Mouse (Mus musculus) midbrain, embryonic 10.5 days (tissue): Measurements from ENCODE around the gene Nptxr. TPM values are rescaled to one million over a fixed set of nuclear protein-coding genes. Genes with fewer than 3 reads are reported as not detected.

ENCODE experiments used
- DNase-seq: peaks from one replicate; pipeline ENCODE4 v3.0.0-alpha.2; 2017; ENCODE audit warnings: low spot score
- H3K27ac ChIP-seq: fragments of 300-500 bp; sonication (generic); replicated peaks from 2 replicates; pipeline ENCODE4 v1.5.1; 2016; ENCODE audit warnings: mild to moderate bottlenecking
- H3K27me3 ChIP-seq: fragments of 300-500 bp; sonication (generic); 2 replicates; pipeline ENCODE4 v1.6.1; 2016; ENCODE audit warnings: low read depth, mild to moderate bottlenecking; ENCODE audit not compliant: poor library complexity, severe bottlenecking
- H3K36me3 ChIP-seq: fragments of 300-500 bp; sonication (generic); 2 replicates; pipeline ENCODE4 v1.6.1; 2016; ENCODE audit warnings: mild to moderate bottlenecking, moderate library complexity
- H3K4me1 ChIP-seq: fragments of 300-500 bp; sonication (generic); 2 replicates; pipeline ENCODE4 v1.6.1; 2016
- H3K4me3 ChIP-seq: fragments of 300-500 bp; sonication (generic); 2 replicates; pipeline ENCODE4 v1.5.1; 2016; ENCODE audit warnings: mild to moderate bottlenecking, moderate library complexity
- H3K9me3 ChIP-seq: fragments of 300-500 bp; sonication (generic); replicated peaks from 2 replicates; pipeline ENCODE4 v1.6.1; 2016; ENCODE audit warnings: mild to moderate bottlenecking
- WGBS: fragments of 180-500 bp; shearing (Covaris S2); methylation state at CpG from one replicate; pipeline ENCODE4 v1.1.7; 2016; 5-methylcytosine and 5-hydroxymethylcytosine counted together
- polyA plus RNA-seq: library from polyadenylated mRNA; unstranded; fragments of >200 nt; fragmentation: Nextera tagmentation; extraction: Ambion mirVana; gene quantifications from 2 replicates; pipeline ENCODE4 v1.2.1, GENCODE M21; 2016

Nptxr gene
- polyA plus RNA-seq, 1 experiment from 2014 or later, result 2.2 TPM

GRCm38 (mm10) chr15:79796256-79796655, 8.3 kb downstream of the Nptxr start:
- no peak overlapping the region for H3K27ac ChIP-seq
- H3K9me3 ChIP-seq, result no peaks in the 10 kb centered on the region
- H3K27me3 ChIP-seq, result peaks cover 45% of the 10 kb centered on the region

DNA sequence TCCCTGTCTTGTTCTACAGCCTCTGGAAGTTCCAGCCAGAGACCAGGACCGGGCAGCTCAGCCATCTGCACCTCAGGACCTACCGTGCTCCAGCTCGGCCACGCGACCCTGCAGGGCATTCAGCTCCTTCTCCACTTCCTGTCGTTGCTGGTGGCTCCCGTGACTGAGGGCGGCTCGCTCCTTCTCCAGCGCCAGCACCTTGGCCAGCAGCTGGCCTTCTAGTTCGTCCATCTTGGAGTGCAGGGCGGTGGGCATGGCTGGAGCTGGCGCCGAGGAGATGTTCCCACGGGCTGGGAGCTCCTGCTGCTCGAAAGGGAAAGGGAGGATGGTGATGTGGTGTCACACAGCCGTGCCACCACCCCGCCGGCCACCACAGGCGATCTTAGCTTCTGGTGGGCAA, 10.4 kb downstream of the Nptxr start:
- no peak overlapping the region for H3K27ac ChIP-seq
- DNase-seq, result peak; percentile 28
- 31% methylated on average over 20 of the region's 20 CpGs for WGBS
- H3K27me3 ChIP-seq, result peaks cover 48% of the 10 kb centered on the region
- H3K9me3 ChIP-seq, result no peaks in the 10 kb centered on the region
- H3K4me3 ChIP-seq, result no peak overlapping the region
- H3K4me1 ChIP-seq, result peaks cover 40% of the 10 kb centered on the region
- H3K36me3 ChIP-seq, result no peaks in the 10 kb centered on the region

More at GRCm38 (mm10) chr15:79796256-79796655, 8.3 kb downstream of the Nptxr start:
- no peak for DNase-seq
- WGBS, result 92% methylated on average over 12 of the region's 12 CpGs
- peaks cover 29% of the 10 kb centered on the region for H3K4me1 ChIP-seq
- H3K4me3 ChIP-seq, result no peak overlapping the region
- no peaks in the 10 kb centered on the region for H3K36me3 ChIP-seq

- Histone ChIP-seq H3K27me3 (peaks cover 48% of the 10 kb centered on the region), H3K27ac (no peak overlapping the region), H3K4me1 (peaks cover 49% of the 10 kb centered on the region), H3K36me3 (no peaks in the 10 kb centered on the region), H3K4me3 (no peak overlapping the region), H3K9me3 (no peaks in the 10 kb centered on the region)
- no peak for DNase-seq
- 93% methylated on average over 9 of the region's 9 CpGs for WGBS
Observed at GRCm38 (mm10) chr15:79793076-79793475, 11.5 kb downstream of the Nptxr start.

DNA sequence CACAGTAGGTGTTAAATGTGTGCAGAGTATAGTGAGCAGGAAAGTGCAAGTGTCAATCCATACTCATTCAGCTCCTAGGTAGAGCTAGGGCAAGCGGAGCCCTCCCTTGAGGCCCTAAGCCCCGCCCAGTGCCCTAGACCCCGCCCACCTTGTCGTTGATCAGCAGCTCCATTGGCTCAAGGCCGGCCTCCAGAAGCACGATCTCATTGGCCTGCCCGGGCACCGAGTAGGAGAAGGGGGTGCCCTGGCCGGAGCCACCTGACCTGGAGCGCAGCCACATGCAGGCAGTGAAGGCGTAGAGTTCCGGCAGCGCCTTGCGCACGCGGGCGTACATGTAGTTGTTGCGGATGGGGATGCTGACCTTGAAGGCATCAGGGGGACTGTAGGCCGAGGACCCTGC, 12.1 kb downstream of the Nptxr start:
- no peak overlapping the region for H3K27ac ChIP-seq
- 18% methylated on average over 19 of the region's 19 CpGs for WGBS

GRCm38 (mm10) chr15:79791502-79791901, 13.1 kb downstream of the Nptxr start:
- no peaks in the 10 kb centered on the region for H3K9me3 ChIP-seq
- no peak overlapping the region for H3K27ac ChIP-seq
- H3K4me3 ChIP-seq, result no peak overlapping the region
- H3K27me3 ChIP-seq, result peaks cover 48% of the 10 kb centered on the region
- H3K36me3 ChIP-seq, result no peaks in the 10 kb centered on the region
- 4% methylated on average over 12 of the region's 12 CpGs for WGBS
- peaks cover 65% of the 10 kb centered on the region for H3K4me1 ChIP-seq
- peak; percentile 72 for DNase-seq

More for the DNA sequence above, 12.1 kb downstream of the Nptxr start:
- Histone ChIP-seq H3K36me3 (no peaks in the 10 kb centered on the region), H3K27me3 (peaks cover 48% of the 10 kb centered on the region), H3K9me3 (no peaks in the 10 kb centered on the region), H3K4me1 (peaks cover 55% of the 10 kb centered on the region), H3K4me3 (peak overlapping the region; percentile 14; the same call in 1 of the 2 replicates)
- peak; percentile 54 for DNase-seq

- peaks cover 48% of the 10 kb centered on the region for H3K27me3 ChIP-seq
- DNase-seq, result no peak
- 83% methylated on average over 6 of the region's 6 CpGs for WGBS
- H3K27ac ChIP-seq, result no peak overlapping the region
- peaks cover 68% of the 10 kb centered on the region for H3K4me1 ChIP-seq
- H3K9me3 ChIP-seq, result no peaks in the 10 kb centered on the region
- no peaks in the 10 kb centered on the region for H3K36me3 ChIP-seq
- H3K4me3 ChIP-seq, result no peak overlapping the region
Observed at GRCm38 (mm10) chr15:79790905-79791304, 13.7 kb downstream of the Nptxr start.

- no peaks in the 10 kb centered on the region for H3K9me3 ChIP-seq
- peaks cover 46% of the 10 kb centered on the region for H3K27me3 ChIP-seq
- H3K27ac ChIP-seq, result no peak overlapping the region
- H3K4me3 ChIP-seq, result no peak overlapping the region
- H3K36me3 ChIP-seq, result no peaks in the 10 kb centered on the region
- DNase-seq, result no peak
- peaks cover 65% of the 10 kb centered on the region for H3K4me1 ChIP-seq
- whole genome bisulfite sequencing, result 61% methylated on average over 8 of the region's 8 CpGs
Observed at GRCm38 (mm10) chr15:79790111-79790510, 14.5 kb downstream of the Nptxr start.

- H3K36me3 ChIP-seq, result no peaks in the 10 kb centered on the region
- H3K4me1 ChIP-seq, result peaks cover 60% of the 10 kb centered on the region
- no peaks in the 10 kb centered on the region for H3K9me3 ChIP-seq
- no peak overlapping the region for H3K4me3 ChIP-seq
- peak overlapping the region; percentile 70 for H3K27ac ChIP-seq
- 54% methylated on average over 8 of the region's 8 CpGs for WGBS
- peak; percentile 28 for DNase-seq
- H3K27me3 ChIP-seq, result peaks cover 29% of the 10 kb centered on the region; the same call in 1 of the 2 replicates
Observed at GRCm38 (mm10) chr15:79787815-79788214, 16.8 kb downstream of the Nptxr start.

- Histone ChIP-seq H3K9me3 (no peaks in the 10 kb centered on the region), H3K36me3 (no peaks in the 10 kb centered on the region), H3K27ac (no peak overlapping the region), H3K4me3 (no peak overlapping the region), H3K27me3 (peaks cover 3% of the 10 kb centered on the region; the same call in 1 of the 2 replicates), H3K4me1 (peaks cover 42% of the 10 kb centered on the region)
- no peak for DNase-seq
- WGBS, result 66% methylated on average over 1 of the region's 1 CpGs
Observed at GRCm38 (mm10) chr15:79785056-79785455, 19.5 kb downstream of the Nptxr start.

DNA sequence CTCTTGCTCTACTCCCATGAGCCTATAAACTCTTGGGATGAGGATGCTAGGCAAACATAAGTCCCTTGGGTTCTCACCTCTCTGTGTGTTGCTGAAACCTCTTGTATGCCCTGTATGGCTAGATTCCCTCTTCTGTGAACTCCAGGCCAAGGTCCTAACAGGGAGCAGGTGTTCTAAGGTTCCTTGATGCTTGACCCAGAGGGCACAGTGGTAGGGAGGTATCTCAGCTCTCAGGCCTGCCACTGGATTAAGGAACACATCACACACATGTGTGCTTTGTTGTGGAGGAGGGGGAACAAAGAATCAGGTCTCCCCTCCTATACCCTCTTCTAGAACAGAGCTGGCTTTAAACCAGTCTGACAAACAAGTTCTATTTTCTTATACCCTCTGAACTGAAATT, 26.8 kb downstream of the Nptxr start, which contains the start of gene Dnal4:
Gene Dnal4, minus strand, starts transcription at position 101 of the 400 bp plus-strand sequence.
- no peak within 1 kb of the TSS for H3K4me3 ChIP-seq

DNA sequence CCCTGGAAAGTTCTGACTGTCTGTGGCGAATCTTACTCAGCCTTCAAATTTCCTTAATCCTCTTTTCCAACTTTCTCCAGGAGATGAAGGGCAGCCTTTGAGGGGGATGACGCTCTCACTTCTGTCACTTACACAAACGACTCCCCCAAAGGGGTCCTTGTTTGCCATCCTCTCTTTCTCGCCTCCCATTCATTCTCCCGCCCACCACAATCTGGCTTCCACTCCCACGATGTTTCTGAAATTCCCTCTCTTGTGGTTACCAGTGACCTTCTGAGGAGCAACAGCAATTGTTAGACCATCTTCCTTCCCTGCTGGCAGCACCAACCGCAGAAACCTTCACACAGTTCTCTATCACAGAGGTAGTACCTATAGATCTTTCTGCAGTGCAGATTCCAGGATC, 28.9 kb downstream of the Nptxr start:
- no peaks in the 10 kb centered on the region for H3K36me3 ChIP-seq
- no peak for DNase-seq
- no peak overlapping the region for H3K4me3 ChIP-seq
- no peaks in the 10 kb centered on the region for H3K27me3 ChIP-seq
- no peaks in the 10 kb centered on the region for H3K9me3 ChIP-seq
- H3K27ac ChIP-seq, result no peak overlapping the region
- H3K4me1 ChIP-seq, result peaks cover 28% of the 10 kb centered on the region
- 64% methylated on average over 7 of the region's 7 CpGs for WGBS

More for the DNA sequence above, 26.8 kb downstream of the Nptxr start, which contains the start of gene Dnal4:
- no peak within 1 kb of the TSS for H3K27ac ChIP-seq
- no peak for DNase-seq
- H3K36me3 ChIP-seq, result no peaks in the 10 kb centered on the region
- H3K4me1 ChIP-seq, result peaks cover 25% of the 10 kb centered on the region
- H3K9me3 ChIP-seq, result no peaks in the 10 kb centered on the region
- H3K27me3 ChIP-seq, result no peaks in the 10 kb centered on the region

- Histone ChIP-seq H3K36me3 (no peaks in the 10 kb centered on the region), H3K4me1 (peaks cover 29% of the 10 kb centered on the region), H3K9me3 (no peaks in the 10 kb centered on the region), H3K27me3 (no peaks in the 10 kb centered on the region), H3K4me3 (peak overlapping the region; percentile 69), H3K27ac (peak overlapping the region; percentile 87)
- DNase-seq, result peak; percentile 95
- WGBS, result under 1% methylated on average over 48 of the region's 50 CpGs
Observed at GRCm38 (mm10) chr15:79774117-79775027, 30.2 kb downstream of the Nptxr start.

GRCm38 (mm10) chr15:79770629-79771240, 33.8 kb downstream of the Nptxr start:
- H3K27ac ChIP-seq, result no peak overlapping the region

More at GRCm38 (mm10) chr15:79770629-79771240, 33.8 kb downstream of the Nptxr start:
- Histone ChIP-seq H3K4me1 (peaks cover 32% of the 10 kb centered on the region), H3K9me3 (no peaks in the 10 kb centered on the region), H3K36me3 (no peaks in the 10 kb centered on the region), H3K4me3 (no peak overlapping the region), H3K27me3 (no peaks in the 10 kb centered on the region)
- WGBS, result 89% methylated on average over 21 of the region's 21 CpGs
- no peak for DNase-seq
